Mouse (Mus musculus): ENCODE measurements around the gene Retreg3. TPM values are rescaled to one million over a fixed set of nuclear protein-coding genes. Genes with fewer than 3 reads are reported as not detected.

Retreg3 gene
- 19.2 and 21.4 TPM in 2 replicates for polyA plus RNA-seq (2015; fragmentation: Nextera tagmentation; extraction: Ambion mirVana)

DNA sequence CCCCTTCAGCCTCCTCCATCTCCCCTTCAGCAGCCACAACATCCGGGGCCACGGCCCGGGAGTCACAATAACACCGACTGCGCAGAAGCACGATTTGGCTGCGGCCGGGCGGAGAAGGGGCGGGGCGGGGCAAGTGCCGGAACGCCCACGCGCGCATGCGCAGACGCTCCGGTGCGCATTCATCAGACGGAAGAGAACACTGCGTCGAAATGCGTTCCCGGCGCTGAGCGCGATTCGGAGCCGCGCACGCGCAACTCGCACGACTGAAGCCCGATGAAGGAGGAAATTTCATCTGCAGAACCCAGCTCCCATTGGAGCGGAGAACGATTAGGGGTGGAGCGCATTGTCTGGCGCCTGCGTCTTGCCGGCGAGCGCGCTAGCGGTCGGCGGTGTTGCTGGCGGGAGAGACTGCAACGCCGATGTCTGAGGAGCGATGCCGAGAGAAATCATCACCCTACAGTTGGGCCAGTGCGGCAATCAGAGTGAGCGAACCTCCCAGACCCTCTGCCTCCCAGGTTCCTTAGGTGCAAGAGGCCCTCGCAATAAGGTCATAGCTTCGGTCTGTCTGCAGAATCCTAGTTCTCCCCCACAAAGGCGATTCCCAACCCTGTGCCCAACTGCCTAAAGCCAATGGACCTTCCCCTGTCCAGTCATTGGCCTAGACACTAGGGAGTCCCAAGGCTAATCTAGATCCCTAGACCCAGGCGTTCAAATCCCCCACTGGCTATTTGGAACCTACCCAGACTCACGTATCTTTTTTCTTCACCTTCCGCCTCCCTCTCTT, at the start of gene Retreg3, which contains the start of gene Tubg1:
Retreg3 (minus strand) TSS at position 133 of the 784 bp plus-strand sequence.
Tubg1 (plus strand) TSS at position 178 of the 784 bp plus-strand sequence.
- Histone ChIP-seq H3K9ac (peak within 1 kb of the TSS; percentile 96), H3K9me3 (no peaks in the 10 kb centered on the region), H3K4me2 (peak within 1 kb of the TSS; percentile 95), H3K36me3 (peaks cover 35% of the 10 kb centered on the region), H3K4me3 (peak within 1 kb of the TSS; percentile 98), H3K27me3 (no peaks in the 10 kb centered on the region), H3K27ac (peak within 1 kb of the TSS; percentile 91), H3K4me1 (peaks cover 28% of the 10 kb centered on the region)
- ATAC-seq (ENCODE audit: insufficient number of reproducible peaks, insufficient read depth, low FRiP score, low TSS enrichment, low read depth) = peak; percentile 94
- under 1% methylated on average over 61 of the region's 61 CpGs for WGBS

DNA sequence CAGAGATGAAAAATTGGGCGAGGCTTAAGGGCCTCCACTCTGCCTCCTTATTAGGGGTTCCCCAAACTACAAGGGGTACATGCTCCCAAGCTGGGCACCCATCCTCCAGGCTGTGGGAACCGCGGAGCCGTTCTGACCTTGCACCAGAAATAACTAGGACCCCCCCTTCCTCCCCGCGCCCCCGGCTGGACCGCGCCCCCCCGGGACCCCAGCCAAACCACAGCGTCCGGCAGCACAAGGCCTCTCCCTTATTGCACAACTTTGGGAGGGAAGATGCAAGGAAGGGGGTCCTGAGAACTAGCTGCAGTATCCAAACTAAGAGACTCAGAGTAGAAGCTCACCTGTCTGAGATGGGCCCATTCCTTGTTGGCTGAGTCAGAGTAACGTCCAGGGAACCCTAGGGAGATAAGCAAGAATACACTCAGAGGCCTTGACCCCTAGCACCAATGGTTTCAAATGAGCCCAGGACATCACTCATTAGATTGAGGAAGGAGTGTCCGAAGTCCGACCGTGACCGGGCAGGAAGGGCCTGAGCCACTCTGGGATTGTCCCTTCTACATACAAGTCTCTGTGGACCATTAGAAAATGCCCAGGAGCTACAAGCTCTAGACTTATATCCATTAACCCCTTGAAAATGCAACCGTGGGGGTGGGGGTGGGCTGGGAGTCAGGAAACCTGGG, 48.7 kb upstream of the Retreg3 start:
- WGBS = 59% methylated on average over 15 of the region's 18 CpGs

DNA sequence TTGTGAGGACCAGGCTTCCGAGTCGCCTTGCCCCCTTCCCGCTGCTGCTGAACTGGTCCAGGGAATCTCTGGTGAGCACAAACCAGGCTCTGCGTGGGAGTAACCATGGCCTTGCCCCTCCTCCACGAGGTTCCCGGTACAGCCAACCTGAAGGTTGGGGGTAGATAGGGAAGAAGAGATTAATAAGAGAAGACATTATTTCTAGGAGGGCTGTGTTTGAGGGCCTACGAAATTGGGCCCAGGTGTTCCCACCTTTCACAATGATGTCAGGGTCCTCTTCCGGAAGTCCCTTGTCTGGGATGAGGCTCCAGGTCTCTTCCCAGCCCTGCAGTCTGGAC, 48.2 kb upstream of the Retreg3 start:
- H3K36me3 ChIP-seq = peaks cover 35% of the 10 kb centered on the region
- H3K4me2 ChIP-seq = no peak overlapping the region
- H3K9me3 ChIP-seq = no peaks in the 10 kb centered on the region
- H3K4me1 ChIP-seq = peaks cover 63% of the 10 kb centered on the region
- no peak for ATAC-seq (ENCODE audit: insufficient number of reproducible peaks, insufficient read depth, low FRiP score, low TSS enrichment, low read depth)
- 51% methylated on average over 8 of the region's 8 CpGs for WGBS
- no peak overlapping the region for H3K9ac ChIP-seq
- peaks cover 79% of the 10 kb centered on the region for H3K27me3 ChIP-seq
- 0 out of 2 replicates have a peak overlapping the region, but pooled peaks have one; percentile 1 for H3K4me3 ChIP-seq
- H3K27ac ChIP-seq = no peak overlapping the region

More for the DNA sequence above, 48.7 kb upstream of the Retreg3 start:
- Histone ChIP-seq H3K9me3 (no peaks in the 10 kb centered on the region), H3K27ac (no peak overlapping the region), H3K4me3 (0 out of 2 replicates have a peak overlapping the region, but pooled peaks have one; percentile 1), H3K9ac (no peak overlapping the region), H3K4me2 (peak overlapping the region; percentile 92), H3K27me3 (peaks cover 79% of the 10 kb centered on the region), H3K4me1 (peaks cover 66% of the 10 kb centered on the region), H3K36me3 (peaks cover 30% of the 10 kb centered on the region)
- no peak for ATAC-seq (ENCODE audit: insufficient number of reproducible peaks, insufficient read depth, low FRiP score, low TSS enrichment, low read depth)

DNA sequence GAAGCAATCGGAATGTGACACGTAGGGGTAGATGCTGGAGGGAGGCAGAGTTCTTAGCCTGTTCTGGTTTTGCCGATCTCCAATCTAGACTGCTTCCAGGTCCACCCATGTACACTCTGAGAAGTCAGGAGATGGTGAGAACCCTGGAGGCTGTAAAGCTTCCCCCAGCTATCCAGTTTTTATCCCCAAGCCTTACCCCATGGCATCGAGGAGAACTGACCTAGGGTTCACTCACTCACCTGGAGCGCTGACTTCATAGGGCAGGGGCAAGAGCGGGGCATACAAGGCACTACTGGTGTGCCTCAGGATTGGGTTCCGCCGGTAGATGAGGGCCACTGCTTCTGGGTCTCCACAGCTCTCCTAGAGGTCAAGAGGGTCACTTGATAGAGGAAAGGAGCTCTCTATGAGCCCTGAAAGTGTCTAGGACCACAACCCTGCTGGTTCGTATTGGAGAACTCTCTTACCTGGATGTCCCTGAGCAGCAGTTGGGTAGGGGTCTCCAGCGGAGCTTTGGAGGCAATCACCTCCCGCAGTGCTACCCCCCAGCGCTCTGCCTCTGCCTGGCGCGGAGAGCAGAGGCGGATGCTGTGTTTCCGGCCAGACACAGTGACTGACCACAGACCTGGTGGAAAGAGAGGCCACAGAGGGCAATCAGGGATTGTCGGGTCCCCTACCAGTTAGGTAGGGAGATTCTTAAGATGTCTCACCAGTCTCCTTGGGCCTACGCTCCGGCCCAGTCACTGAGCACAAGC, 47.7 kb upstream of the Retreg3 start:
- no peak for ATAC-seq (ENCODE audit: insufficient number of reproducible peaks, insufficient read depth, low FRiP score, low TSS enrichment, low read depth)
- WGBS = 50% methylated on average over 19 of the region's 19 CpGs
- Histone ChIP-seq H3K27me3 (peaks cover 83% of the 10 kb centered on the region), H3K9me3 (no peaks in the 10 kb centered on the region), H3K27ac (no peak overlapping the region), H3K4me3 (0 out of 2 replicates have a peak overlapping the region, but pooled peaks have one; percentile 9), H3K9ac (no peak overlapping the region), H3K4me2 (no peak overlapping the region), H3K36me3 (peaks cover 39% of the 10 kb centered on the region), H3K4me1 (peaks cover 60% of the 10 kb centered on the region)

DNA sequence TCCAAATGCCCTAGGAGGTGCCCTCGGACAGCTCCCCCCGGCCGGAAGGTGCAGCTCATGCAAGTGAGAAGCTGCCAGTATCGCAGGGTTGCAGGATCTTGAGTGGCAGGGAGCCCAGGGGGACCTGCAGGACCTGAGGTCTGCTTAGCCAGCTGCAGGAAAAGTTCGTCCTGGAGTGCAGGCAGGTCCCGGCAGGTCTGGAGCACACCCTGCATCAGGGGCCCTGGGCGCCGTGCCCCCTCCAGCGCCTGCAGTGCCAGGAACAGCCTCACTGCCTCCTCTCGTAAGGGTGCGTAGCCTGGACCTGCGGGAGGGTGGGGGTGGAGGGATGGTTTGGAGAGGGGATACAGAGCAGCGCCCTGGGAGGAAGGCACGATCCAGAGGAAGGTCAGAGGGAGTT, 46.7 kb upstream of the Retreg3 start:
- H3K36me3 ChIP-seq = peaks cover 49% of the 10 kb centered on the region
- H3K27me3 ChIP-seq = peaks cover 92% of the 10 kb centered on the region
- no peak for ATAC-seq (ENCODE audit: insufficient number of reproducible peaks, insufficient read depth, low FRiP score, low TSS enrichment, low read depth)
- WGBS = 37% methylated on average over 14 of the region's 14 CpGs
- H3K9me3 ChIP-seq = no peaks in the 10 kb centered on the region
- 0 out of 2 replicates have a peak overlapping the region, but pooled peaks have one; percentile 14 for H3K4me2 ChIP-seq
- peak overlapping the region; percentile 7; the same call in 1 of the 2 replicates for H3K4me3 ChIP-seq
- H3K9ac ChIP-seq = no peak overlapping the region
- H3K4me1 ChIP-seq = peaks cover 53% of the 10 kb centered on the region
- H3K27ac ChIP-seq = no peak overlapping the region

DNA sequence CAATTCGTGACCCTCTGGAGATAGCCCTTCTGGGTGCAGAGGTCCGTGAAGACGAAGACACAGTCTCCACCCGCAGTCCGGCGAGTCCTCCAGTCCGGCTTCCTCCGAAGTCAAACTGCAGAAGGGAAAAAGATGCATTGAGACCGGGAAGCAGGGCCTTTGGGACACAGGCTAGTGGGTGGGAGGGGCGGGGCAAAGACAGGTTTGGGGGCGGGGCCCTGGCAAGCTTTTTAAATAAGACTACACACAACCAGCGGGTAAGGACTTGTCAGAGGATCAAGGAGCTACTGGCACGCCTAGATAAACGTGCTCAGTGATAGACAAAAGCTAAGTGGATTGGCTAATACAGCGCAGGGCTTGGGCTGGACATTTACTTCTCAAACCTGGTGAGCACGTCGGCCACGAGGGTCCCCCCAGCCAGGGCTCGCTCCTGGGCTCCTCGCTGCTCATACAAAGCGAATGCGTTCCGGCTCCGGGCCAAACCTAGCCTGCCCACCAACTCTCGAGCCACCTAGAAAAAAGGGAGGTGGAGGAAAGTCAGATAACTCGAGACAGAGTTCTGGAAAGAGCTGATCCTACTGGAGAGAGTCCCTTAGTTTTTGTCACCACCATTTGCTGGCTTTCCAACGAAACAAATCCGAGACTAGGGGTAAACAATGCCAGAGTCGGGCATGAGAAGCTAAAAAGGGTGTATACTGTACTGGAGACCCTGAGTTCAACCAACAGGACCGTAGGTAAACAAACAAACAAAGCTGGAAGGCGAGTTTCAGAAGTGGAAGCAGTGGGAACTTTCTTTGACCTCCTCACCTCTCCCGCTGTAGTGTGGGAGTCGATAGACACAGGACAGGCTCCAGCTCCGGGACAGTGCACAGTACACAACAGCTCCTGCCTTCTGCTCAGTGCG, 45.2 kb upstream of the Retreg3 start:
- Histone ChIP-seq H3K4me1 (peaks cover 45% of the 10 kb centered on the region), H3K27me3 (peaks cover 85% of the 10 kb centered on the region), H3K9ac (no peak overlapping the region), H3K27ac (no peak overlapping the region), H3K4me3 (peak overlapping the region; percentile 42), H3K9me3 (no peaks in the 10 kb centered on the region), H3K4me2 (peak overlapping the region; percentile 70), H3K36me3 (peaks cover 53% of the 10 kb centered on the region)
- WGBS = 15% methylated on average over 35 of the region's 35 CpGs
- 0 out of 2 replicates have a peak, but pooled peaks have one; percentile 27 for ATAC-seq (ENCODE audit: insufficient number of reproducible peaks, insufficient read depth, low FRiP score, low TSS enrichment, low read depth)

DNA sequence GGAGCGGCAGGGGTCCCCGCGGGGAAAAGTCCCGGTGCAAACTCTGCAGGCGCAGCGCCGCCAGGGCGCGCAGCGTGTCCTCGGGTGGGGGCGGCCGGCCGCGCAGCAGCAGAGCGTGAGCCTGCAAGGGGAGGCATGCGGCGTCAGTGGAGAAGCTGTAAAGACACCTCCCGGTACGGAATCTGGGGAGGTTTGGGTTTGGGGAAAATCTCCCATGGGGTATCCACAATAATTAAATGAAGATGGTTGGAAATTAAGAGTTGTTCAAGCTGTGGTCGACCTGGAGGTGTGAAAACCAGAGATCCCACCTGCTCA, 44.6 kb upstream of the Retreg3 start:
- 5% methylated on average over 21 of the region's 21 CpGs for WGBS
- H3K27ac ChIP-seq = no peak overlapping the region
- H3K4me1 ChIP-seq = peaks cover 39% of the 10 kb centered on the region
- peaks cover 78% of the 10 kb centered on the region for H3K27me3 ChIP-seq
- H3K4me2 ChIP-seq = peak overlapping the region; percentile 70
- no peaks in the 10 kb centered on the region for H3K9me3 ChIP-seq
- H3K4me3 ChIP-seq = peak overlapping the region; percentile 42
- ATAC-seq (ENCODE audit: insufficient number of reproducible peaks, insufficient read depth, low FRiP score, low TSS enrichment, low read depth) = no peak
- H3K36me3 ChIP-seq = peaks cover 53% of the 10 kb centered on the region
- H3K9ac ChIP-seq = peak overlapping the region; percentile 68

DNA sequence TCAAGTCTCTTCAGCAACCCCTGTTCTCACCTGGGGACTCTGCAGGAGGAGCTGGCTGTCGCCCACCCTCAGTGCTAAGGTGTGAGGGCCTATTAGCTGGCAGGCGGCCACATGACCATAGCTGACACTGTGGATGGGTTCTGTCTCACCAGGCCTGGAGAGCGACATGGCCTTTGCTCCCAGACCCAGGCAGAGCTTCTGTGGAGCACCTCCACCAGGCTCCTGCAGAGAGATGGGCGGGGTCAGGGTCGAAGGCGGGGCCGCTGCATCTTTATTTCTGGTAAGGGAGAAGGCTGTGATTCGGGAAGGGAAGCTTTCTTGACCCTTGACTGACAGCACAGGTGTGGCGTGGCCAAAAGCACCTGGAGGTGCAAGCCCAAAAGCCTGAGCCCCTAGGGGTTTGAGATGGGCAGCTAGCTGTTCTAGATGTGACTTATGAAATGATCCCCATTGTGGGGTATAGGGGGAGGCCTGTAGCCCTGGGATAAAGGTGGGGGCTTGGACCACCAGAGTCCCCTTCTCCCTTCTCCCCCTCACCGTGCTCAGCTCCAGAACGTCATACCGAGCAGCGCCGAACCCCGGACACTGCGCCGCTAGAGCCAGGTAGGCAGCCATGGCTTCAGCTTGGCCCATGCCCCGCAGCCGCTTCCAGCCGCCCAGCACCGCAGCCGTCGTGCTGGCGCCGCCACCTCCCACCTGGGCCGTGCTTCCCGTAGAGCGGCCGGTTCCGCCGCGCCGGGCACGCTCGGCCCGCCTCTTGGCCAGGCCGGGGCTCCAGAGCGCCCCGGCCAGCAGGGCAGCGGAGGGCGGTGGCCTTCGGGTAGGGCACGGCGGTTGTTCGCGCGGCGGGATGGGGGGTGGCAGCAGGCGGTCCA, 44.0 kb upstream of the Retreg3 start:
- WGBS = 9% methylated on average over 49 of the region's 49 CpGs
- Histone ChIP-seq H3K4me1 (peaks cover 34% of the 10 kb centered on the region), H3K9ac (peak overlapping the region; percentile 68), H3K9me3 (no peaks in the 10 kb centered on the region), H3K36me3 (peaks cover 53% of the 10 kb centered on the region), H3K27me3 (peaks cover 72% of the 10 kb centered on the region), H3K27ac (no peak overlapping the region), H3K4me2 (peak overlapping the region; percentile 70), H3K4me3 (peak overlapping the region; percentile 42)
- ATAC-seq (ENCODE audit: insufficient number of reproducible peaks, insufficient read depth, low FRiP score, low TSS enrichment, low read depth) = no peak

DNA sequence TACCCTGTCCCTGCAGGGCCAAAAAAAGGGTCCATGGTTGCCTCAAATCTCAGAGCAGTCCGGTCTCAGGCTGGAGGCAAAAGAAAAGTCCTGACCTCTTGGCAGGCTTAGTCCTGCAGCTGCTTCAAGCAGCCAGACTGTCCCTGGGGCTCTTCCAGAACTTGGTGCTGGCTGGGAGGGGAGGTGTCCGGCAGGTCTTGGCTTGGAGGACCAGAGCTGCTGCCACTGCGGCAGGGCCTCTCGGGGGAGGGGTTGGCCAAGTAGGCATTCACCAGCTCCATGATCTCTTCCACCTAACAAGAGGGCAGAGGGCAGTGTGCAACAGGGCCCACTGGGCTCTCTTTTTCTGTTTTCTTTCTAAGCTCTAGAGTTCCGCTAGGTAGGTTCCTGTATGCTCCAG, 43.1 kb upstream of the Retreg3 start:
- WGBS = 59% methylated on average over 5 of the region's 5 CpGs
- ATAC-seq (ENCODE audit: insufficient number of reproducible peaks, insufficient read depth, low FRiP score, low TSS enrichment, low read depth) = no peak
- Histone ChIP-seq H3K36me3 (peaks cover 51% of the 10 kb centered on the region), H3K4me1 (peaks cover 25% of the 10 kb centered on the region), H3K4me3 (no peak overlapping the region), H3K9ac (no peak overlapping the region), H3K27ac (no peak overlapping the region), H3K4me2 (no peak overlapping the region), H3K27me3 (peaks cover 63% of the 10 kb centered on the region), H3K9me3 (no peaks in the 10 kb centered on the region)

DNA sequence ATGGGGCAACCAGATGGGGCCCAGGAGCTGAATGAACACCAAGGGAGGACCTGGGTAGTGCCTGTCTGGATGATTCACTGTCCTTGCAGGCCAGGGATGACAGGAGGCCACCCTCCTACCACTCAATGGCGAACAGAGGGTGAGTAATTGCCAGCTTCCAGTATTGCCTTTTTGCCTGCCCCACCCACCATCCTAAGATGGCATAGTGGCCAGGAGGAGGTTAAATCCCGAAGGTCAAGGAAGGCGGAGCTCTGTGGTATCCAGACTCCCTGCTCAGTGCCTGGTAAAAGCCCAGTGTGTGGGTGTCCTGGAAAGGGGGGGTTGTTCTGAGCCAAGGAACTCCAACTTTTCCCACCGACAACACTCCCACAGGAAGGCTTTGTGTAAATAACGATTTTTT, 42.6 kb upstream of the Retreg3 start:
- Histone ChIP-seq H3K27ac (no peak overlapping the region), H3K4me3 (no peak overlapping the region), H3K27me3 (peaks cover 58% of the 10 kb centered on the region), H3K4me2 (no peak overlapping the region), H3K9ac (no peak overlapping the region), H3K9me3 (no peaks in the 10 kb centered on the region), H3K4me1 (peaks cover 23% of the 10 kb centered on the region), H3K36me3 (peaks cover 46% of the 10 kb centered on the region)
- WGBS = 56% methylated on average over 5 of the region's 5 CpGs
- ATAC-seq (ENCODE audit: insufficient number of reproducible peaks, insufficient read depth, low FRiP score, low TSS enrichment, low read depth) = no peak

All from embryonic facial prominence, embryonic 13.5 days (tissue).